Mouse (Mus musculus) intestine, embryonic 14.5 days (tissue): ENCODE measurements around the gene Aprt. TPM values are rescaled to one million over a fixed set of nuclear protein-coding genes. Genes with fewer than 3 reads are reported as not detected.
A peak's percentile ranks its signal among the peaks of the same experiment; 100 is the strongest.

Source experiments
- ATAC-seq: fragments of 200-750 bp; cut with Nextera tagmentation; replicated peaks from 2 replicates; pipeline ENCODE4 v1.8.0; 2017; ENCODE audit warnings: low read depth, moderate number of reproducible peaks, moderate TSS enrichment, moderate library complexity; ENCODE audit not compliant: low FRiP score, low TSS enrichment
- DNase-seq: peaks from one replicate; pipeline ENCODE4 v3.0.0-alpha.2; 2018; ENCODE audit warnings: low spot score
- H3K27ac ChIP-seq: fragments of 300-500 bp; sonication (generic); 2 replicates; pipeline ENCODE4 v1.5.1; 2014; ENCODE audit warnings: low read depth, mild to moderate bottlenecking, control low read depth
- H3K27me3 ChIP-seq: fragments of 300-500 bp; sonication (generic); replicated peaks from 2 replicates; pipeline ENCODE4 v1.6.1; 2014; ENCODE audit warnings: low read length, control low read depth; ENCODE audit not compliant: control insufficient read depth, insufficient read depth
- H3K36me3 ChIP-seq: fragments of 300-500 bp; sonication (generic); 2 replicates; pipeline ENCODE4 v1.6.1; 2014; ENCODE audit warnings: low read length, control low read depth; ENCODE audit not compliant: control insufficient read depth, insufficient read depth
- H3K4me1 ChIP-seq: fragments of 300-500 bp; sonication (generic); replicated peaks from 2 replicates; pipeline ENCODE4 v1.6.1; 2014; ENCODE audit warnings: low read length, control low read depth, mixed read lengths; ENCODE audit not compliant: control insufficient read depth, insufficient read depth
- H3K4me2 ChIP-seq: fragments of 300-500 bp; sonication (generic); 2 replicates; pipeline ENCODE4 v1.6.1; 2014; ENCODE audit warnings: low read length
- H3K4me3 ChIP-seq: fragments of 300-500 bp; sonication (generic); 2 replicates; pipeline ENCODE4 v1.5.1; 2014; ENCODE audit warnings: low read depth, low read length, control low read depth, mixed read lengths
- H3K9ac ChIP-seq: fragments of 300-500 bp; sonication (generic); 2 replicates; pipeline ENCODE4 v1.6.1; 2014; ENCODE audit warnings: mild to moderate bottlenecking, low read length
- H3K9me3 ChIP-seq: fragments of 300-500 bp; sonication (generic); 2 replicates; pipeline ENCODE4 v1.6.1; 2016; ENCODE audit warnings: low read length, control low read depth; ENCODE audit not compliant: control insufficient read depth
- WGBS: fragments of 180-500 bp; shearing (Covaris S2); extraction: QIAGEN DNeasy Blood & Tissue Kit; methylation state at CpG from one replicate; pipeline ENCODE4 v1.1.7; 2014; 5-methylcytosine and 5-hydroxymethylcytosine counted together
- polyA plus RNA-seq: library from polyadenylated mRNA; unstranded; fragments of >200 nt; fragmentation: Nextera tagmentation; extraction: Ambion mirVana; gene quantifications from 2 replicates; pipeline ENCODE4 v1.2.1, GENCODE M21; 2014

Gene Aprt
- polyA plus RNA-seq, 1 experiment from 2014 or later, result 580 TPM

DNA sequence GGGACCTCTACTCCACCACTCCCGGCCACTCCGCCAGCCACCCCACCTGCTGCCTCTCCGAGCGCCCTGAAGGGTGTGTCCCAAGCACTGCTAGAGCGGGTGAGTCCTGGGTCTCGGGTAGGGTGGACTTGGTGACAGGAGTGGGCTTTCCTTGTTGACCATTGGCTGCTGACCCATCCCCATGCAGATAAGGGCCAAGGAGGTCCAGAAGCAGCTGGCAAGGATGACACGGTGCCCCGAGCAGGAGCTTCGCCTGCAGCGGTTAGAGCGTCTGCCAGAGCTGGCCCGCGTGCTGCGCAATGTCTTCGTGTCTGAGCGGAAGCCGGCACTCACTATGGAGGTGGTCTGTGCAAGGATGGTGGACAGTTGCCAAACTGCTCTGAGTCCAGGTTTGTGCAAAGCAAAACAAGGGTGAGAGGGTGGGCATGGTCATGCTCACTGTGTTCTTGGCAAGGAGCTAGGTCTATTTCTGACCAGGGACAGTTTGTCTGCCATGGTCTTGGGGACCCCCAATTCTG lies 4.9 kb downstream of the Aprt start:
- Histone ChIP-seq H3K36me3 (peaks cover 46% of the 10 kb centered on the region), H3K4me1 (peaks cover 32% of the 10 kb centered on the region), H3K4me3 (no peak overlapping the region), H3K9ac (no peak overlapping the region), H3K27me3 (no peaks in the 10 kb centered on the region), H3K9me3 (no peaks in the 10 kb centered on the region), H3K4me2 (no peak overlapping the region), H3K27ac (no peak overlapping the region)
- WGBS, result 86% methylated on average over 17 of the region's 17 CpGs
- ATAC-seq (no peak), DNase-seq (no peak)

DNA sequence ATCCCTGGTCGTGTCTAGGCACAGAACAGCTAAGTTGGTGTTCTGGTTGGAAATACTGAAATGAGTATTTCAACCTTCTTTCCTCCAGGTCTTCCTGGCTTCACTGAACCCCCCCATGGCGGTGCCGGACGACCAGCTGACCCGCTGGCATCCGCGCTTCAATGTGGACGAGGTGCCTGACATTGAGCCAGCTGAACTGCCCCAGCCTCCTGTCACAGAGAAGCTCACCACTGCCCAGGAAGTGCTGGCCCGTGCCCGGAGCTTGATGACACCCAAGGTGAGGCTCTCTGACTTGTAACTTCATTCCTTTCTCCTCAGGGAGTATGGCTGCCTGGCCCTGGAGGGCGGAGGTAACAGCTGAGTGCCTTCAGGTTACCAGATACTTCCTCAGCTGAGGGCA lies 5.6 kb downstream of the Aprt start:
- H3K4me1 ChIP-seq, result peaks cover 35% of the 10 kb centered on the region
- no peak overlapping the region for H3K27ac ChIP-seq
- WGBS, result 94% methylated on average over 11 of the region's 11 CpGs

DNA sequence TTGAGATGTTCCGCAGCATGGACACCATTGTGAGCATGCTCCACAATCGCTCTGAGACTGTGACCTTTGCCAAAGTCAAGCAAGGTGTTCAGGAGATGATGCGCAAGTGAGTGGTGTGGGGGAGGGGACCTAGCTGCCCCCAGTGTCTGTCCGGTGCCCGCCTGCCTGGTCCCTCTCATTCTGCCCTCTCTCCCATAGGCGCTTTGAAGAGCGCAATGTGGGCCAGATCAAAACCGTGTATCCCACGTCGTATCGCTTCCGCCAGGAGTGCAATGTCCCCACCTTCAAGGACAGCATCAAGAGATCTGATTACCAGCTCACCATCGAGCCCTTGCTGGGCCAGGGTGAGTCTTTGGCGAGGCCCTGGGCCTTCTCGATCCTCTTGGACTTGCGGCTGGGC lies 6.7 kb downstream of the Aprt start:
- Histone ChIP-seq H3K9ac (no peak overlapping the region), H3K27ac (no peak overlapping the region), H3K36me3 (peaks cover 46% of the 10 kb centered on the region), H3K4me2 (no peak overlapping the region), H3K27me3 (no peaks in the 10 kb centered on the region), H3K4me3 (no peak overlapping the region), H3K4me1 (peaks cover 23% of the 10 kb centered on the region), H3K9me3 (no peaks in the 10 kb centered on the region)
- ATAC-seq (no peak), DNase-seq (no peak)
- 97% methylated on average over 16 of the region's 16 CpGs for WGBS

More for the DNA sequence above, 5.6 kb downstream of the Aprt start:
- Histone ChIP-seq H3K9me3 (no peaks in the 10 kb centered on the region), H3K36me3 (peaks cover 46% of the 10 kb centered on the region), H3K9ac (no peak overlapping the region), H3K4me2 (no peak overlapping the region), H3K4me3 (no peak overlapping the region), H3K27me3 (no peaks in the 10 kb centered on the region)
- DNase-seq (no peak), ATAC-seq (no peak)

DNA sequence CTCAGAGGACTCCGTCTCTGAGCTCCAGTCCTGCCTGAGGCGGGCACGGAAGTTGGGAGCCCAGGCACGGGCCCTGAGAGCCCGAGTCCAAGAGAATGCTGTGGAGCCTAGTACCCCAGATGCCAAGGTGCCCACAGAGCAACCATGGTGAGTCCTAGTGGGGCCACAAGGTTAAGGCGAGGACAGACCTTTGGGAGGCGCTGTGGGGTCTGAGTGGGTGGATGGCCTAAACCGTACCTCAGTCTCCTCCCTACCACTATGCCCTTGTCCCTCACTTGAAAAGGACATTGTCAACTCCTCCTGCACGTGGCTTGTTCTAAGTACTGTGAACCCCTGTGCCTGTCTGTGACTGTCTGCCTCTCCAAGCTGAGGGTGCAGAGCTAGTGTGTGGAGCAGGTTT lies 7.4 kb downstream of the Aprt start:
- Histone ChIP-seq H3K36me3 (peaks cover 46% of the 10 kb centered on the region), H3K9ac (peak overlapping the region; percentile 97), H3K27ac (no peak overlapping the region), H3K4me3 (peak overlapping the region; percentile 97), H3K4me1 (peaks cover 18% of the 10 kb centered on the region), H3K4me2 (peak overlapping the region; percentile 87), H3K27me3 (no peaks in the 10 kb centered on the region), H3K9me3 (no peaks in the 10 kb centered on the region)
- no peak for ATAC-seq
- 62% methylated on average over 9 of the region's 9 CpGs for WGBS
- no peak for DNase-seq

DNA sequence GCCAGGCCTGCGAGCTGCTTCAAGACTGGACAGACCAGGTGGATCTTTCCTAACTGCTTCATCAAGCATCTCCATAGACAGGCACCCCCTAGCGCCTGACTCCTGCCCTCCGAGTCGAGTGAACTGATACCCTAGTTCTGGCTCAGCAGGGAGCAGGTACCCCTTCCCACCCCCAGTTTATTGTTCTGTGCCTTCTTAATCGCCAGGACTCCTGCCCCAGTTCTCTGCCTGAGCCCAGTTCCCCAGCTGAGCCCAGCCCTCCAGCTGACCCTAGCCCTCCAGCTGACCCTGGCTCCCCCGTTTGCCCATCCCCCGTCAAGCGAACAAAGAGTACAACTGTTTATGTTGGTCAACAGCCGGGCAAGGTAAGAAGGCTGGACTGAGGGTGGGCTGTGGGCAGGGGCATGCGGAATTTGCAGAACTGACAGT lies 7.8 kb downstream of the Aprt start:
- Histone ChIP-seq H3K4me3 (peak overlapping the region; percentile 97), H3K36me3 (peaks cover 46% of the 10 kb centered on the region), H3K9ac (peak overlapping the region; percentile 97), H3K4me2 (peak overlapping the region; percentile 87), H3K27me3 (no peaks in the 10 kb centered on the region), H3K4me1 (peaks cover 18% of the 10 kb centered on the region), H3K9me3 (no peaks in the 10 kb centered on the region), H3K27ac (no peak overlapping the region)
- ATAC-seq (0 out of 2 replicates have a peak, but pooled peaks have one; percentile 10), DNase-seq (no peak)
- WGBS, result 7% methylated on average over 10 of the region's 10 CpGs

DNA sequence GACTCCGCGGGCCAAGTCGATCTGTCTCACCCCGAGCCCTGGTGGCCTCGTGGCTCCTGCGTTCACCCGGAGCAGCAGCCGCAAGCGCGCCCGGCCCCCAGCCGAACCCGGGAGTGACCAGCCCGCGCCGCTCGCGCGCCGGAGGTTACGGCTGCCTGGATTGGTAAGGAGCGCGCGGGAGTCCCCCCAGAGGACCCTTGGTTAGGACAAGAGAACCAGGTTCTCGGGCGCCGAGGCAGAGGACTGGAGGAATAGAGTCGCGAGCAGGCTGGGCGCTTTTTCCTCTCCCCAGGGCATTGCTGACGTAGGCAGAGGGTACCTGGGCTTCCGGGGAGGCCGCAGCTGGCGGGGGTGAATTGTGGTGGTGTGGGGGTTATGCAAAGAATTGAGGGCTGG lies 8.6 kb downstream of the Aprt start:
- no peak; the same call in 1 of the 2 replicates for ATAC-seq
- Histone ChIP-seq H3K9me3 (no peaks in the 10 kb centered on the region), H3K27me3 (no peaks in the 10 kb centered on the region), H3K36me3 (peaks cover 39% of the 10 kb centered on the region), H3K4me3 (peak overlapping the region; percentile 97), H3K27ac (peak overlapping the region; percentile 88), H3K4me2 (peak overlapping the region; percentile 87), H3K4me1 (peaks cover 18% of the 10 kb centered on the region), H3K9ac (peak overlapping the region; percentile 97)
- DNase-seq, result no peak
- under 1% methylated on average over 34 of the region's 34 CpGs for WGBS

DNA sequence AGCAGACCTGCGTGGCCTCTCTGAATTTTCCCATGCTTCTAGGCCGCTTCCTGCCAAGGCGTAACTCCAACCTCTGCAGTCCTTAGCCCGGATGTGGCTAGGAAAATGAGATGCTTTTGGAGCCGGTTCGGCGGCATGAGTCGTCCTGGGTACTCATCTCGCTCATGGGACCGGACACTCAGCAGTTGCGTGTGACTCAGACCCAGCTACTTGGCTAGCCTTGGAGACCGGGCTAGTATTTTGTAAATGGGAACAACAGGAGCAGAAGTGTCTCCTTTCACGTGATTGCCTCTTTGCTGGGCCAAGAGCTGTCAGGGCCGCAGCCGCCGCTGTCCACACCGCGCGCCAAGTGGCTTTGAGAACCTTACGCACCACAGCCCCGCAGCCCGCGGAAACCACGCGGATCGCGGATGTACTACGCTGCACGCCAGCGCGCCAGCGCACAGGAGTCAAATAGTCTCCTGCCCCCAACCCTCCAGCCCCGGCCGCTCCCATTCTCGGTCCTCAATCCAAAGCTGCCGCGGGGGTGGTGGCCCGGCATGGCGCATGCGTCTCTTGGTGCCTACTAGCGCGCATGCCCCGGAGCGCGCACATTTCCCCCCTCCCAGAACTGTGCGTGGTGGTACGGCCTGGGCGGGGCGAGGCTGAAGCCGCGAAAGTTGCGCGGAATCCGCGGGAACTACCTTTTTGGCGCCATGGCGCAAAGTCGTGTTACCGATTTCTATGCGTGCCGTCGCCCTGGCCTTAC lies 9.2 kb downstream of the Aprt start, which contains the start of gene Cdt1:
Cdt1 (plus strand) TSS at position 655 of the 748 bp plus-strand sequence.
- ATAC-seq, result peak; percentile 94
- no peaks in the 10 kb centered on the region for H3K9me3 ChIP-seq
- H3K4me1 ChIP-seq, result peaks cover 18% of the 10 kb centered on the region
- H3K9ac ChIP-seq, result peak within 1 kb of the TSS; percentile 97
- H3K36me3 ChIP-seq, result peaks cover 33% of the 10 kb centered on the region
- DNase-seq, result peak; percentile 97
- peak within 1 kb of the TSS; percentile 87 for H3K4me2 ChIP-seq
- no peaks in the 10 kb centered on the region for H3K27me3 ChIP-seq
- WGBS, result under 1% methylated on average over 62 of the region's 62 CpGs
- peak within 1 kb of the TSS; percentile 97 for H3K4me3 ChIP-seq
- H3K27ac ChIP-seq, result peak within 1 kb of the TSS; percentile 88

DNA sequence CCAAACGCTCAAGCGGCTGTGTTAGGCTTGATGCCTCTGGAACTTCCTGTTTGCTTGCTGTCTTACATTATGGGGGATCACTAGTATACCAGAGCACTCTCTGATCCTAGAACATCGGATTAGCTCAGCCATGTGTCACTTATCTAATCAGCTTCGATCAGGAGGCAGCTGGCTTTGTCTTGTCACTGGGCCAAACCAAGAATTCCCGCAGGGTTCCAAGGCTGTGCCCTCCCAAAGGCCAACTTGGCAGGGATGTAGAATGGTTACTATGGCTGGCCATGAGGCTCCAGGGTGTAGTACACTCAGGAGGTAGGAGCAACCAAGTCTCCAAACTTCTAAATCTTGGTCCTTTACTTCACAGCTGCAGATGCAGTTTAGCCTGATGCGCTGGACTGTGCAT lies 9.9 kb downstream of the Aprt start:
- peak overlapping the region; percentile 97 for H3K4me3 ChIP-seq
- peak overlapping the region; percentile 97 for H3K9ac ChIP-seq
- ATAC-seq (no peak), DNase-seq (no peak)
- 40% methylated on average over 6 of the region's 6 CpGs for WGBS
- no peaks in the 10 kb centered on the region for H3K27me3 ChIP-seq
- no peaks in the 10 kb centered on the region for H3K9me3 ChIP-seq
- H3K4me2 ChIP-seq, result peak overlapping the region; percentile 87
- H3K27ac ChIP-seq, result peak overlapping the region; percentile 88
- peaks cover 26% of the 10 kb centered on the region for H3K36me3 ChIP-seq
- H3K4me1 ChIP-seq, result peaks cover 18% of the 10 kb centered on the region
